Mouse (Mus musculus) bone marrow macrophage, adult 2 months (primary cell): ENCODE data around the gene Gm44596. TPM values are rescaled to one million over a fixed set of nuclear protein-coding genes. Genes with fewer than 3 reads are reported as not detected.

ENCODE experiments used
- H3K27ac ChIP-seq: 2 replicates; pipeline ENCODE4 v1.5.1; 2012; ENCODE audit warnings: low read depth, low read length; ENCODE audit not compliant: insufficient read depth
- H3K4me1 ChIP-seq: 2 replicates; pipeline ENCODE4 v1.6.1; 2012; ENCODE audit warnings: low read length; ENCODE audit not compliant: control insufficient read depth, insufficient read depth
- H3K4me3 ChIP-seq: 2 replicates; pipeline ENCODE4 v1.5.1; 2012; ENCODE audit warnings: mild to moderate bottlenecking, low read length, moderate library complexity; ENCODE audit not compliant: insufficient read depth
- CTCF ChIP-seq: IDR thresholded peaks from 2 replicates; pipeline ENCODE4 v1.5.1; 2012; ENCODE audit warnings: low read depth, mild to moderate bottlenecking, low read length, moderate library complexity
- POLR2A ChIP-seq: IDR thresholded peaks from 2 replicates; pipeline ENCODE4 v1.6.1; 2012; ENCODE audit warnings: mild to moderate bottlenecking, low read depth, low read length, borderline replicate concordance
- polyA plus RNA-seq: library from polyadenylated mRNA; stranded (reverse); fragments of >200 nt; gene quantifications from 2 replicates; pipeline ENCODE4 v1.2.4, GENCODE M21; 2012; ENCODE audit not compliant: missing spikeins, insufficient read depth, insufficient read length

The Gm44596 gene
- polyA plus RNA-seq, 1 experiment: not detected

DNA sequence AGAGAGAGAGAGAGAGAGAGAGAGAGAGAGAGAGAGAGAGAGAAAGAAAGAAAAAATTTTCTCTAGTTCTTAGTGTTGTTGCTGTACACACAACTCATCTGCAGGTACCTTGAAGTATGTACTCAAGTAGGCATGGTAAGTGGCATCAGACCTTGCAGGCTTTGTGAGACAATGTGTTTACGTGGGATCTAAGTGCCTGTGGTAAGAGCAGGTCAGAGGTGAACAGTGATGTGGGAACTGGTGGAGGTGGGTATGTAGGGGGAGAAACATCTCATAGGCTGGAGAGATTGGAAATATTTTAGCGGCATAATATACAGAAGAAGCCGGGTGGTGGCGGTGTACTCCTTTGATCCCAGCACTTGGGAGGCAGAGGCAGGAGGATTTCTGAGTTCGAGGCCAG lies 52.3 kb downstream of the Gm44596 start:
- no peak overlapping the region for H3K4me3 ChIP-seq
- TF ChIP-seq CTCF (no peak), POLR2A (no peak)
- H3K27ac ChIP-seq: no peak overlapping the region
- H3K4me1 ChIP-seq: 0 out of 2 replicates have a peak, but pooled peaks cover 5% of the 10 kb centered on the region

DNA sequence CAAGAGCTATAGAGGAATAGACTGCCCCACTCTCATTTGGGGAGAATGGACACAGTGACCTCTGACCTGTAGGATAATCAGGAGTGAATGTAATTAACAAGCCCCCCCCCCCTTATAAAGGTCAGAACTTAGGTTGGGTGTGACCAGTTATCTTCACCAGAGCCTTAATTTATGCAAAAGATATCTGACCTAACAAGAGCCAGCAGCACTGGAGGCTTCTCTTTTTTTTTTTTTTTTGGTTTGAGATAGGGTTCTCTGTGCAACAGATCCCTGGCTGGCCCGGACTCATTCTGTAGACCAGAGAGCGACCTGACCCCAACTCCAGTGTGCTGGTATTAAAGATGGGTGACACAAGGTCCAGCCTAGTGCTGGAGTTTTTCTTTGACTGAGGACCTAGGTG lies 54.0 kb downstream of the Gm44596 start:
- Histone ChIP-seq H3K4me3 (no peak overlapping the region), H3K4me1 (0 out of 2 replicates have a peak, but pooled peaks cover 2% of the 10 kb centered on the region), H3K27ac (no peak overlapping the region)
- TF ChIP-seq CTCF: no peak
- TF ChIP-seq POLR2A: no peak

DNA sequence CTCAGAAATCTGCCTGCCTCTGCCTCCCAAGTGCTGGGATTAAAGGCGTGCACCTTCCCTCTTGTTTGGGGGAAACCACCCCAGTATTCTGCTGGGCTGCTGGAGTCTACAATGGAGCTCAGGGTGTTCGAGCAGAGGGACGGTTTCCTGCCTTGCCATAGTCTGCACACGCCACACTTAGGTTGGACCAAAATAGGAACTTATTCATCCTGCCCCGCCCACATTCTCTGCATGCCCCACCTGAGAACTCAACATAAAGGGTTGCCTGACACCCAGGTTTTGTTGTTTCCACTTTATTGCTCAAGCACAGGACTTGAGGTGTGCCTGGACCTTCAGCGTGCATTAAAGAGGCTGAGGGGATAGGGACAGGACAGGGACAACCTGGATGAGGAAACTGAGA lies 54.5 kb downstream of the Gm44596 start:
- Histone ChIP-seq H3K4me3 (no peak overlapping the region), H3K27ac (no peak overlapping the region), H3K4me1 (0 out of 2 replicates have a peak, but pooled peaks cover 2% of the 10 kb centered on the region)
- no peak for TF ChIP-seq POLR2A
- no peak for TF ChIP-seq CTCF

DNA sequence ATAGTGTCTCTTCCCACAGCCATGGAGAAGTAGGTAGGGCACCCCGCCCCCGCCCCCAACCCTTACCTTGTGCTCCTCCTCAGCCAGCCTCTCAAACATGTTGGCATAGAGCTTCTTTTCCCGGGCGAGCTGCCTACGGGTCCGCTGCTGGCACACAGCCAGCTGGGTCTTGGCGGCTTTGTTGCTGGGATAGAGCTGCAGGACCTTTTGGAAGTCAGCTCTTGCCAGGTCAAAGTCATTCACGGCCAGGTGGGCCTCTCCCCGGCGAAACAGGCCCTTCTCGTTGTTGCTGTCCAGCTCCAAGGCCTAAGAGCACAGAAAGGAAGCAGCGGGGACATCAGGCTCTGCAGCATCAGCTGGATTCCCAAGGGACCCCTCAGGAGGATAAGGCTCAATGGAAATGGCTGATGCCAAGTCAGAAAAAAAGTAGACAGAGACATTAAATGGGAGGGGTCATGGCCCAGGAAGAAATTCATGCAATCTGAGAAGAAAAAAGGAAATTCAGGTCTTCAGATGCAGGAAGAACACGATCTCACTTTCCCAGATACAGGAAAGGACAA lies 57.1 kb downstream of the Gm44596 start:
- TF ChIP-seq POLR2A (no peak), CTCF (no peak)

DNA sequence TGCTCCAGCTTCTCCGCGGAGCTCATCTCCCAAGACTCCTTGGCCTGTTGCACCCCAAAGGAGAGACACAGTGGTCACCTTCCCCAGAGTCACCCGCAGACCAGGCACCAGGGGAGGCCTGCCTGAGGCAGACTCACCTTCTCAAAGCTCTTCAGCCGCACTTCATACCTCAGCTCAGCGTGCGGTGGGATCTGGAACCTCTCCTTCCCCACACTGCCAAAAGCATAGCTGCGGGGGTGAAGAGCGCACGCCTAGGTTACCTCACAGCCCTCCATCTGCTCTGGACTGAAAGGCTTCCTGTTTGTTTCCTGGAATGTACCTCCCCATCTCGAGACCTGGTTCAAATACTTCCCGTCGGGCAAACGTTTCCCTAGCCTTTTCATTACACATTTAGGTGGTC lies 58.3 kb downstream of the Gm44596 start:
- peaks cover 6% of the 10 kb centered on the region for H3K4me1 ChIP-seq
- H3K4me3 ChIP-seq: no peak overlapping the region
- no peak overlapping the region for H3K27ac ChIP-seq
- TF ChIP-seq POLR2A: no peak
- no peak for TF ChIP-seq CTCF

More for the DNA sequence above, 57.1 kb downstream of the Gm44596 start:
- no peak overlapping the region for H3K27ac ChIP-seq
- H3K4me3 ChIP-seq: no peak overlapping the region
- H3K4me1 ChIP-seq: peaks cover 6% of the 10 kb centered on the region

DNA sequence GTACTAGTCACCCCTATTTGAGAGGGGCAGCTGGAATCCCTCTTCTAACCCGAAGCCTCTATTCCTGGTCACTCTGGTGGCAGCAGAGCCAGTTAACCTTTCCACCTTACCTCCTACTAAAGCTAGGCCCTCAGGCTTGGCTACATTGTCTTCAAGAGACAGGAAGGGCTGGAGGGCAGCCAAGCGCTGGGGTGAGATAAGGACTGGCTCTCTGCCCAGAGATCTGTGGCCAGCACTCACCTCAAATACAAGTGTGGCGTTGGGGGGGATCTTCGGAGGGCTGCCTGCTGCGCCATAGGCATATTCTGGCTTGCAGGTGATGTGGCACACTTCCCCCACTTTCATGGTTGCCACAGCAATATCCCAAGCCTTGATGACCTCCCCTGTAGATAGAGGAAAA lies 60.2 kb downstream of the Gm44596 start:
- Histone ChIP-seq H3K4me3 (no peak overlapping the region), H3K27ac (no peak overlapping the region), H3K4me1 (peaks cover 10% of the 10 kb centered on the region)
- TF ChIP-seq POLR2A (no peak), CTCF (no peak)

DNA sequence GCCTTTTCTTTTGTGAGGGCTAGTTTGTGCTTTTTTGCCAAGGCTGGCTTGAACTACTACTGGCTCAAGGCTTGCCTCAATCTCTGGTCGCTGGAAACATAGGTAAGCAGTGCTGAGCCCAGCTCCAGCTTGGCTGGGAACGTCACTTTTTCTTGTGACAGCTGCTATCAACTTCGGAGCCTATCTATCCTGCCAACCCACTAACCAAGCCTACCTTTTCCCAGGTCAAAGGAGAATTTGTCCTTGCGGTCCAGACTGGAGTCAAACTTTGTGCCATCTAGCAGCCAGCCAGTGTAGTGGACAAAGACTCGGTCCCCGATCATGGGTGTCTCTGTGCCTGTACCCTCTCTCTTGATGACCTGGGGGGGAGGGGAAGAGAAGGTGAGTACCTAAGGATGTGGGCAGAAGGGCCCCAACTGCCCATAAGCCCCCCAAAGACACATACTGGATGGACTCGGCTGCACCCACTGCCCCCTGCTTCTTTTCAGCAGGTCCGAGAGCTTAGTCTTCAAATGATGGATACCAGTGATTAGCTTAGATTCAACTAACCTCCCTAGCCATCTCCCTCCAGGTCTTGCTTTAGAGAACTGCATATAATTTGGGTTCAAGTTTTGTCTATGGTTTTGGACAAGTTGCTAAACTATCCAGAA lies 61.2 kb downstream of the Gm44596 start:
- Histone ChIP-seq H3K4me1 (peaks cover 10% of the 10 kb centered on the region), H3K4me3 (0 out of 2 replicates have a peak overlapping the region, but pooled peaks have one; percentile 90)

DNA sequence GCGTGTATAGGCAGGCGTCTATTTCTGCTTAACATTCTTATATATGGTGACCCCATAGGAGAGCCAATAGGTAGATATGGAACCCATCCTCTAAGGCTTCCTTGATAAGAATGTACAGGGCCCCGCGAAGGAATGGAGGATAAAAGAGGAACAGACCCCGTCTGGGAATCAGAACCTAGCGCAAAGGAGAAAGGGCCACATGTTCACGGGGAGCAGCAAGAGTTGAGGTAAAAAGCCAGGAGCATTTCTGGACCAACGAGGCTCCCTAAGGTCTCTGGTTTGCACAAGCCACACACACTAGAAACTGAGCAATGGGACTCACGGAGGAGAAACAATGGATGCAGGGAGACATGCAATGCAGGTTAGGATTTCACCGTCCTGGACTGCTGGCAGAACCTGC lies 62.0 kb downstream of the Gm44596 start:
- TF ChIP-seq CTCF (no peak), POLR2A (no peak)
- peaks cover 10% of the 10 kb centered on the region for H3K4me1 ChIP-seq
- no peak overlapping the region for H3K27ac ChIP-seq
- peak overlapping the region; percentile 90 for H3K4me3 ChIP-seq

More for the DNA sequence above, 61.2 kb downstream of the Gm44596 start:
- no peak overlapping the region for H3K27ac ChIP-seq
- TF ChIP-seq CTCF: no peak
- no peak for TF ChIP-seq POLR2A

DNA sequence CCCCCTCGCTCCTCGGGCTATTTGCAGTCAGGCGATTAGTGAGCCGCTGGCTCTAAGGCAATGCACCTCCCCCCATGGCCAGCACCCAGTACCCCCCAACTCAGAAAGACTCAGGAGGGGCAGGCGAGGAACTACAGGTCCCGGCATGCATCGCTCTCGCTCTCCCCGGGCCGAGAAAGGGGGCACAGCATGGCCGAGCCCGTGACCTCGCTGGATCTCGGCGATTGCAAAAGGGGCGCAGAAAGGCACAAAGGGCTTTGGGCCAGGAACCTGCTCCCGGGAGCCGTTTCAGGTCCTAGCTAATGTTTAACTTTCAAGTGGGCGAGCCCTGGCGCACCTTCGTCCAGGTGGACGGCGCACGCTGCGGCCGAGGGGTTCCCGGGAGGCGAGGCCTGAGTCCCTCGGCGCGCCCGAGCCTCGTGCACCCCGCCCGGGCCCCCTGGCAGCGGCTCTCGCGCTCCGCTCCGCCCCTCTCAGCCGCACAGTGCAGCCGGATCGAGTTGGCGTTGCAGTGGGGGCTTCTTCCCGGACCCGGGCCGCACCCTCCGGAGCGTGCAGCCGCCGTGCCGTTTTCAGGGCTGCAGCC lies 62.5 kb downstream of the Gm44596 start:
- Histone ChIP-seq H3K27ac (peak overlapping the region; percentile 41), H3K4me3 (peak overlapping the region; percentile 90), H3K4me1 (peaks cover 10% of the 10 kb centered on the region)
- no peak for TF ChIP-seq CTCF
- TF ChIP-seq POLR2A: no peak

DNA sequence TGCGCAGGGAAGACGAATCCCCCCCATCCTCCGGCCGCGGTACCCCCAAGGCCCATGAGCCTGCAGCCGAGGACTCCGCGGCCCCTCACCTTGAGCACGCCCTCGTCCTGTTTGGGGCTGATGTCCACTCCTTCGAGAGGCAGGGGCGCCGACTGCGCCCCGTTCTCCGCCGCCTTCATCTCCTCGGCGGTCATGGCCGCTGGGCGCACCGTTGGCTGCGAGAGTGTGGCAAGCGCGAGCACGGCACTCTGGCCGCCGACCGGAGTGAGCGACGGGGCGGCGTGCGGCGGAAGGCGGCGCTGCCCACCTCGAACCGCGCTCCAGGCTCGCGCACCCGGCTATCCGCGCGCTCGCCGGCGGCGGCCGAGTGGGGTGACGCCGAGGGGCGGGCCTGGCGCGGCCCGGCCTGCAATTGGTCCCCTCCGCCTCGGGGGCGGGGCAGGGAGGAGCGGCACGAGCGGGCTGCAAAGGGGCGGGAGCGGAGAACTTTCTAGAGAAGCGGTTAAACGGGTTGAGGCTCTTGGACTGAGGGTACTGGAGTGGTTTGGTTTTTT lies 63.1 kb downstream of the Gm44596 start, which contains the start of gene Fkbp4:
TSS of gene Fkbp4 (minus strand) at position 361 of the 554 bp plus-strand sequence.
- H3K27ac ChIP-seq: peak within 1 kb of the TSS; percentile 41
- peaks cover 10% of the 10 kb centered on the region for H3K4me1 ChIP-seq
- H3K4me3 ChIP-seq: peak within 1 kb of the TSS; percentile 90
- TF ChIP-seq CTCF: no peak
- TF ChIP-seq POLR2A: no peak
